Mouse (Mus musculus): Measurements from ENCODE around the gene Pnldc1.

DNA sequence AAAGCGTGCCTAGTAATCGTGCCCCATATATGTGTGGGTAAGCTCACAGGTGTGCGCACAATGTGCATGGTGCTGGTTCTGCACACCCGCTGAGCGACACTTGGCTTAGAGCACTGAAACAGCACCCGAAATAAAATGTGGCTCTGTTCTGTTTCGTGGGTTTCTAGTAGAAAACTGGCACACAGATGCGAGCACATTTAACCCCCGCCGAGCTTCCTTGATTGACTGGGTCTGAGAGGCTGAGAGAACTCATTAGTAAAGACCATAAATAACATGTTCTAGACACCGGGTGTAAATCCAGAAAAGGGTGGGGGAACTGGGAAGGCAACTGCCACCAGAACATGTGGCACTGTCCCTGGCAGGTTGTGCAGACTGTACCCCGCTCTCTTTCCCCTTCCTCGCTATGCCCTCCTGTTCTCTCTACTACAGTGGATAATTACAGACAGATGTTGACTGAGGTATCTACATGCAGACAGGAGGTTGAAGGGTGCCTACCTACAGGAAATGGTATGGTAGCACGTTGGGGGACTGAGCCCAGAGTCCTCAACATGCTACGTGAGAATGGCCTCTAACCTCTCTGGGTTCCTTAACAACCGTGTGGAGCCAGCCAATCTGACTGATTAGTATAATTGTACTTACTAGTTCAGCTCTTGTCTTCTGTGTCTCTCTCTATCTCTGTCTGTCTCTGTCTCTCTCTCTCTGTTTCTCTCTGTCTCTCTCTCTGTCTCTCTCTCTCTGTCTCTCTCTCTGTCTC, 37.6 kb downstream of the Pnldc1 start:
- TF ChIP-seq CTCF (IDR thresholded peaks at IDR 0.05; ENCODE audit: borderline replicate concordance, insufficient read depth, low read depth, low read length) (no peak), POLR2A (IDR thresholded peaks at IDR 0.05; ENCODE audit: borderline replicate concordance, insufficient read depth, low read length) (no peak)
